Mouse (Mus musculus): ENCODE results near the gene Pes1.
"Not testable (repeated sequence)": the region's sequence is repeated elsewhere in the genome, so short reads cannot be mapped to it uniquely, and the experiment has no call there.

The Pes1 gene

GRCm38 (mm10) chr11:3946386-3946785 is 17.4 kb upstream of the Pes1 start:
- H3K4me1 ChIP-seq (replicated peaks; ENCODE audit: low read depth, low read length): peaks cover 36% of the 10 kb centered on the region
- TF ChIP-seq NANOG (IDR thresholded peaks at IDR 0.05; ENCODE audit: borderline replicate concordance, low read length) (no peak), POU5F1 (IDR thresholded peaks at IDR 0.05; ENCODE audit: borderline replicate concordance, low read length) (no peak), CTCF (conservative IDR thresholded peaks at IDR 0.05; ENCODE audit: low read length) (no peak)
- H3K36me3 ChIP-seq (ENCODE audit: insufficient read depth, low read length): no peaks in the 10 kb centered on the region
- peak overlapping the region; percentile 68 for H3K4me3 ChIP-seq (replicated peaks; ENCODE audit: low read length)
- no peaks in the 10 kb centered on the region for H3K27me3 ChIP-seq (ENCODE audit: insufficient read depth, low read length)
- H3K9me3 ChIP-seq (ENCODE audit: low read length): no peaks in the 10 kb centered on the region

- Histone ChIP-seq H3K4me3 (replicated peaks; ENCODE audit: low read length) (peak overlapping the region; percentile 62), H3K4me1 (replicated peaks; ENCODE audit: low read depth, low read length) (peaks cover 39% of the 10 kb centered on the region)
- H3K27me3 ChIP-seq (ENCODE audit: insufficient read depth, low read length); H3K36me3 ChIP-seq (ENCODE audit: insufficient read depth, low read length); H3K9me3 ChIP-seq (ENCODE audit: low read length): not testable (repeated sequence)
- peak; percentile 50; the same call in 1 of the 2 replicates for TF ChIP-seq NANOG (IDR thresholded peaks at IDR 0.05; ENCODE audit: borderline replicate concordance, low read length)
Observed at GRCm38 (mm10) chr11:3954876-3955275, 8.9 kb upstream of the Pes1 start.

GRCm38 (mm10) chr11:3955371-3955770 is 8.4 kb upstream of the Pes1 start:
- H3K27me3 ChIP-seq (ENCODE audit: insufficient read depth, low read length); H3K9me3 ChIP-seq (ENCODE audit: low read length); H3K36me3 ChIP-seq (ENCODE audit: insufficient read depth, low read length): not testable (repeated sequence)
- Histone ChIP-seq H3K4me1 (replicated peaks; ENCODE audit: low read depth, low read length) (peaks cover 43% of the 10 kb centered on the region), H3K4me3 (replicated peaks; ENCODE audit: low read length) (peak overlapping the region; percentile 62)

GRCm38 (mm10) chr11:3960901-3961300 is 2.9 kb upstream of the Pes1 start:
- H3K4me3 ChIP-seq (replicated peaks; ENCODE audit: low read length): no peak overlapping the region
- peaks cover 71% of the 10 kb centered on the region for H3K4me1 ChIP-seq (replicated peaks; ENCODE audit: low read depth, low read length)
- no peaks in the 10 kb centered on the region for H3K27me3 ChIP-seq (ENCODE audit: insufficient read depth, low read length)
- TF ChIP-seq CTCF (conservative IDR thresholded peaks at IDR 0.05; ENCODE audit: low read length) (no peak), NANOG (IDR thresholded peaks at IDR 0.05; ENCODE audit: borderline replicate concordance, low read length) (no peak), POU5F1 (IDR thresholded peaks at IDR 0.05; ENCODE audit: borderline replicate concordance, low read length) (no peak)
- no peaks in the 10 kb centered on the region for H3K9me3 ChIP-seq (ENCODE audit: low read length)
- H3K36me3 ChIP-seq (ENCODE audit: insufficient read depth, low read length): peaks cover 3% of the 10 kb centered on the region

- TF ChIP-seq CTCF (conservative IDR thresholded peaks at IDR 0.05; ENCODE audit: low read length) (no peak), NANOG (IDR thresholded peaks at IDR 0.05; ENCODE audit: borderline replicate concordance, low read length) (no peak), POU5F1 (IDR thresholded peaks at IDR 0.05; ENCODE audit: borderline replicate concordance, low read length) (no peak)
- no peaks in the 10 kb centered on the region for H3K9me3 ChIP-seq (ENCODE audit: low read length)
- H3K4me1 ChIP-seq (replicated peaks; ENCODE audit: low read depth, low read length): peaks cover 71% of the 10 kb centered on the region
- H3K36me3 ChIP-seq (ENCODE audit: insufficient read depth, low read length): peaks cover 12% of the 10 kb centered on the region
- H3K27me3 ChIP-seq (ENCODE audit: insufficient read depth, low read length): no peaks in the 10 kb centered on the region
- H3K4me3 ChIP-seq (replicated peaks; ENCODE audit: low read length): no peak overlapping the region
Observed at GRCm38 (mm10) chr11:3961761-3962160, 2.0 kb upstream of the Pes1 start.

- H3K4me3 ChIP-seq (replicated peaks; ENCODE audit: low read length): peak overlapping the region; percentile 89
- H3K27me3 ChIP-seq (ENCODE audit: insufficient read depth, low read length): no peaks in the 10 kb centered on the region
- H3K9me3 ChIP-seq (ENCODE audit: low read length): no peaks in the 10 kb centered on the region
- no peak for TF ChIP-seq NANOG (IDR thresholded peaks at IDR 0.05; ENCODE audit: borderline replicate concordance, low read length)
- no peak for TF ChIP-seq POU5F1 (IDR thresholded peaks at IDR 0.05; ENCODE audit: borderline replicate concordance, low read length)
- no peak for TF ChIP-seq CTCF (conservative IDR thresholded peaks at IDR 0.05; ENCODE audit: low read length)
- H3K36me3 ChIP-seq (ENCODE audit: insufficient read depth, low read length): peaks cover 26% of the 10 kb centered on the region
- peaks cover 71% of the 10 kb centered on the region for H3K4me1 ChIP-seq (replicated peaks; ENCODE audit: low read depth, low read length)
Observed at GRCm38 (mm10) chr11:3963155-3963554, 620 bp upstream of the Pes1 start.

GRCm38 (mm10) chr11:3964416-3965172 is 819 bp downstream of the Pes1 start:
- peaks cover 40% of the 10 kb centered on the region for H3K36me3 ChIP-seq (ENCODE audit: insufficient read depth, low read length)
- H3K27me3 ChIP-seq (ENCODE audit: insufficient read depth, low read length): no peaks in the 10 kb centered on the region
- no peaks in the 10 kb centered on the region for H3K9me3 ChIP-seq (ENCODE audit: low read length)
- H3K4me1 ChIP-seq (replicated peaks; ENCODE audit: low read depth, low read length): peaks cover 64% of the 10 kb centered on the region
- TF ChIP-seq NANOG (IDR thresholded peaks at IDR 0.05; ENCODE audit: borderline replicate concordance, low read length) (no peak), CTCF (conservative IDR thresholded peaks at IDR 0.05; ENCODE audit: low read length) (no peak), POU5F1 (IDR thresholded peaks at IDR 0.05; ENCODE audit: borderline replicate concordance, low read length) (no peak)
- peak overlapping the region; percentile 89 for H3K4me3 ChIP-seq (replicated peaks; ENCODE audit: low read length)

GRCm38 (mm10) chr11:3969837-3970236 is 6.1 kb downstream of the Pes1 start:
- peaks cover 93% of the 10 kb centered on the region for H3K36me3 ChIP-seq (ENCODE audit: insufficient read depth, low read length)
- no peak overlapping the region for H3K4me3 ChIP-seq (replicated peaks; ENCODE audit: low read length)
- TF ChIP-seq NANOG (IDR thresholded peaks at IDR 0.05; ENCODE audit: borderline replicate concordance, low read length): no peak
- TF ChIP-seq POU5F1 (IDR thresholded peaks at IDR 0.05; ENCODE audit: borderline replicate concordance, low read length): no peak
- TF ChIP-seq CTCF (conservative IDR thresholded peaks at IDR 0.05; ENCODE audit: low read length): peak; percentile 25
- H3K4me1 ChIP-seq (replicated peaks; ENCODE audit: low read depth, low read length): peaks cover 65% of the 10 kb centered on the region
- no peaks in the 10 kb centered on the region for H3K9me3 ChIP-seq (ENCODE audit: low read length)
- H3K27me3 ChIP-seq (ENCODE audit: insufficient read depth, low read length): no peaks in the 10 kb centered on the region

- TF ChIP-seq POU5F1 (IDR thresholded peaks at IDR 0.05; ENCODE audit: borderline replicate concordance, low read length) (no peak), NANOG (IDR thresholded peaks at IDR 0.05; ENCODE audit: borderline replicate concordance, low read length) (no peak), CTCF (conservative IDR thresholded peaks at IDR 0.05; ENCODE audit: low read length) (no peak)
- Histone ChIP-seq H3K36me3 (ENCODE audit: insufficient read depth, low read length) (peaks cover 98% of the 10 kb centered on the region), H3K9me3 (ENCODE audit: low read length) (no peaks in the 10 kb centered on the region), H3K27me3 (ENCODE audit: insufficient read depth, low read length) (no peaks in the 10 kb centered on the region), H3K4me3 (replicated peaks; ENCODE audit: low read length) (no peak overlapping the region), H3K4me1 (replicated peaks; ENCODE audit: low read depth, low read length) (peaks cover 64% of the 10 kb centered on the region)
Observed at GRCm38 (mm10) chr11:3970361-3970760, 6.6 kb downstream of the Pes1 start.

Measured in E14TG2a.4 (cell line).